Mouse (Mus musculus): ENCODE data around the gene Rhebl1.

DNA sequence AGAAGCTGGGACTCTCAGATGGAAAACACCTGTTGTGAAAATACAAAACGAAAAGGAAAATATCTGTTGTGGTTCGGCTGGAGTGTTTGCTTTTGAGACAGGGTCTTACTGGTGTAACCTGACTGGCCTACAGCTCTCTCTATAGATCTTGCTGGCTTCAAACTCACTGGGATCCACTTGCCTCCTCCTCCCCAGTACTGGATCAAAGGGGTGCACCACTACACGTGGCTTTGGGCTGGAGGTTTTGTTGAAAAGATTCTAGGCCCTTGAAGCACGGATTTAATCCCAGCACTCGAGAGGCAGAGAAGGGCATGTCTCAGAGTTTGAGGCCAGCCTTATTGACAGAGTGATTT lies 12.7 kb downstream of the Rhebl1 start:
- TF ChIP-seq POLR2A (IDR thresholded peaks at IDR 0.05; ENCODE audit: control insufficient read depth in 1 of 2, insufficient read depth in 1 of 2, low read depth in 1 of 2, low read length in 2 of 2, poor library complexity in 1 of 2) (no peak), NELFE (IDR thresholded peaks at IDR 0.05; ENCODE audit: low read depth, low read length) (no peak), CHD2 (IDR thresholded peaks at IDR 0.05; ENCODE audit: low read length) (no peak), USF1 (IDR thresholded peaks at IDR 0.05; ENCODE audit: low read depth, low read length) (no peak), MXI1 (IDR thresholded peaks at IDR 0.05; ENCODE audit: low read depth, low read length) (no peak), CTCF (IDR thresholded peaks at IDR 0.05 in 2 of 3, conservative IDR thresholded peaks at IDR 0.05 in 1 of 3; ENCODE audit: control insufficient read depth in 1 of 3, insufficient read depth in 1 of 3, low read depth in 2 of 3, low read length in 3 of 3, poor library complexity in 1 of 3, severe bottlenecking in 1 of 3) (no peak), RCOR1 (IDR thresholded peaks at IDR 0.05; ENCODE audit: low read depth, low read length) (no peak), HCFC1 (IDR thresholded peaks at IDR 0.05; ENCODE audit: low read depth, low read length) (no peak), UBTF (IDR thresholded peaks at IDR 0.05; ENCODE audit: borderline replicate concordance, insufficient read depth, low read depth, low read length) (no peak)
